Mouse (Mus musculus) heart, adult 10 weeks (tissue): ENCODE results near the gene Yars. TPM values are rescaled to one million over a fixed set of nuclear protein-coding genes. Genes with fewer than 3 reads are reported as not detected.

Experiments used
- polyA plus RNA-seq: library from polyadenylated mRNA; stranded (reverse); fragments of 350-450 nt; fragmentation: Illumina TruSeq; extraction: RNeasy Lipid Tissue Mini Kit (QIAGEN cat#74804); gene quantifications from one replicate; pipeline ENCODE4 v1.2.3, GENCODE M21; 2014; ENCODE audit warnings: low read depth, low replicate concordance

The Yars gene
- polyA plus RNA-seq: 23.2 TPM

GRCm38 (mm10) chr4:129189542-129190519, at the start of gene Yars, which contains the start of gene S100pbp:
Gene Yars, plus strand, starts transcription at chr4:129189760.
Gene S100pbp, minus strand, starts transcription at chr4:129189727.

DNA sequence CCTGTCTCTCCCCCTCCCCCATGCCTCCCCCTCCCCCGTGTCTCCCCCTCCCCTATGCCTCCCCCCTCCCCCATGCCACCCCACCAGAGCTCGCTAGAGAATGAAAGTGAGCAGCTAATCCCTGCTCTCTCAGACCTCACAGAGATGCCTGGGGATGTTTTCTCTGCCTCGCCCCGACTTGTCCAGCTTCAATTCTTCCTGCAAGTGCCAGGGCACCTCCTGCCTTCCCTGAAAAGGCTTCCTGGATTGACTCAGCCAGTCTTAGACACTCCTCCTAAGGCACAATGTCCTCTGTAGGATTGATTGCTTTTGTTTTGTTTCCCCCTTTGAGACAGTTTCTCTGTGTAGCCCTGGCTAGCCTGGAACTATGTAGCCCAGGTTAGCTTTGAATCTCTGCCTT, 71.6 kb downstream of the Yars start, which contains the start of gene C77080:
C77080 (minus strand) TSS at position 209 of the 400 bp plus-strand sequence.

Other genes starting within 250 kb of the Yars start
- gene Azin2, start 227.3 kb upstream of the Yars start, polyA plus RNA-seq: 2.6 TPM
- 80.0 TPM for gene Ak2, start 197.8 kb upstream of the Yars start, polyA plus RNA-seq
- 25.3 TPM for gene Rnf19b, start 131.5 kb upstream of the Yars start, polyA plus RNA-seq
- gene Tmem54, start 84.2 kb upstream of the Yars start, polyA plus RNA-seq: not detected
- gene Hpca, start 67.7 kb upstream of the Yars start, polyA plus RNA-seq: 0.39 TPM
- gene Fndc5, start 52.8 kb upstream of the Yars start, polyA plus RNA-seq: 330 TPM
- gene S100pbp, start within 50 bp of the Yars start, polyA plus RNA-seq: 12.3 TPM
- 2.6 TPM for gene C77080, start 71.6 kb downstream of the Yars start, polyA plus RNA-seq
- 21.0 TPM for gene Sync, start 97.9 kb downstream of the Yars start, polyA plus RNA-seq
- gene Rbbp4, start 145.6 kb downstream of the Yars start, polyA plus RNA-seq: 41.0 TPM
- gene Zbtb8os, start 145.9 kb downstream of the Yars start, polyA plus RNA-seq: 33.3 TPM
- 3.6 TPM for gene Zbtb8a, start 188.4 kb downstream of the Yars start, polyA plus RNA-seq